Mouse (Mus musculus): ENCODE measurements around the gene Dmac2.
"Not testable (repeated sequence)": the region's sequence is repeated elsewhere in the genome, so short reads cannot be mapped to it uniquely, and the experiment has no call there.

Dmac2 gene

GRCm38 (mm10) chr7:25618865-25619721, at the start of gene Dmac2:
Dmac2 (plus strand) TSS chr7:25619414.
- peak; percentile 94 for DNase-seq (ENCODE audit: low read depth, low spot score)

- not testable (repeated sequence) for DNase-seq (ENCODE audit: low read depth, low spot score)
These were observed 45.4 kb upstream of the Dmac2 start for GRCm38 (mm10) chr7:25573806-25574205.

- DNase-seq (ENCODE audit: low read depth, low spot score), result no peak
These were observed 44.1 kb upstream of the Dmac2 start for GRCm38 (mm10) chr7:25575105-25575504.

- no peak for DNase-seq (ENCODE audit: low read depth, low spot score)
These were observed 43.3 kb upstream of the Dmac2 start for GRCm38 (mm10) chr7:25575870-25576269.

- DNase-seq (ENCODE audit: low read depth, low spot score), result not testable (repeated sequence)
These were observed 42.9 kb upstream of the Dmac2 start for GRCm38 (mm10) chr7:25576308-25576707.

- DNase-seq (ENCODE audit: low read depth, low spot score), result not testable (repeated sequence)
These were observed 42.3 kb upstream of the Dmac2 start for GRCm38 (mm10) chr7:25576793-25577437.

GRCm38 (mm10) chr7:25579441-25579840, 39.8 kb upstream of the Dmac2 start:
- no peak for DNase-seq (ENCODE audit: low read depth, low spot score)

GRCm38 (mm10) chr7:25582301-25582810, 36.9 kb upstream of the Dmac2 start:
- DNase-seq (ENCODE audit: low read depth, low spot score), result no peak

- no peak for DNase-seq (ENCODE audit: low read depth, low spot score)
These were observed 34.6 kb upstream of the Dmac2 start for GRCm38 (mm10) chr7:25584651-25585050.

GRCm38 (mm10) chr7:25585351-25586204, 33.6 kb upstream of the Dmac2 start:
- no peak for DNase-seq (ENCODE audit: low read depth, low spot score)

- DNase-seq (ENCODE audit: low read depth, low spot score), result no peak
These were observed 28.0 kb upstream of the Dmac2 start for GRCm38 (mm10) chr7:25591226-25591625.

GRCm38 (mm10) chr7:25593859-25594258, 25.4 kb upstream of the Dmac2 start:
- DNase-seq (ENCODE audit: low read depth, low spot score), result no peak

GRCm38 (mm10) chr7:25599663-25600062, 19.6 kb upstream of the Dmac2 start:
- DNase-seq (ENCODE audit: low read depth, low spot score), result peak; percentile 65

GRCm38 (mm10) chr7:25600666-25601065, 18.5 kb upstream of the Dmac2 start:
- DNase-seq (ENCODE audit: low read depth, low spot score), result no peak

GRCm38 (mm10) chr7:25601346-25601745, 17.9 kb upstream of the Dmac2 start:
- no peak for DNase-seq (ENCODE audit: low read depth, low spot score)

- no peak for DNase-seq (ENCODE audit: low read depth, low spot score)
These were observed 12.6 kb upstream of the Dmac2 start for GRCm38 (mm10) chr7:25606625-25607063.

GRCm38 (mm10) chr7:25607196-25607595, 12.0 kb upstream of the Dmac2 start:
- DNase-seq (ENCODE audit: low read depth, low spot score), result no peak

- no peak for DNase-seq (ENCODE audit: low read depth, low spot score)
These were observed 9.2 kb upstream of the Dmac2 start for GRCm38 (mm10) chr7:25610056-25610455.

- no peak for DNase-seq (ENCODE audit: low read depth, low spot score)
These were observed 7.7 kb upstream of the Dmac2 start for GRCm38 (mm10) chr7:25611501-25611900.

GRCm38 (mm10) chr7:25614086-25614485, 5.1 kb upstream of the Dmac2 start:
- DNase-seq (ENCODE audit: low read depth, low spot score), result no peak

GRCm38 (mm10) chr7:25614831-25615705, 4.1 kb upstream of the Dmac2 start:
- no peak for DNase-seq (ENCODE audit: low read depth, low spot score)

All from embryo, embryonic 11.5 days (tissue).